Mouse (Mus musculus): ENCODE results near the gene Fbf1. TPM values are rescaled to one million over a fixed set of nuclear protein-coding genes. Genes with fewer than 3 reads are reported as not detected.

The Fbf1 gene
- total RNA-seq (2021): 10 to 100 TPM; 74.6 to 96.0 TPM

- peak; percentile 84 to 88 for DNase-seq (ENCODE audit: extremely low spot score in 1 of 2, low spot score in 1 of 2)
Observed at GRCm38 (mm10) chr11:116167884-116168439, at the start of gene Fbf1. Gene Fbf1, minus strand, starts transcription at chr11:116168166.

GRCm38 (mm10) chr11:116216549-116216948 lies 48.6 kb upstream of the Fbf1 start:
- no peak for DNase-seq (ENCODE audit: extremely low spot score in 1 of 2, low spot score in 1 of 2)

GRCm38 (mm10) chr11:116215991-116216390 lies 48.0 kb upstream of the Fbf1 start:
- no peak for DNase-seq (ENCODE audit: extremely low spot score in 1 of 2, low spot score in 1 of 2)

- DNase-seq (ENCODE audit: extremely low spot score in 1 of 2, low spot score in 1 of 2): no peak
Observed at GRCm38 (mm10) chr11:116215181-116215580, 47.2 kb upstream of the Fbf1 start.

GRCm38 (mm10) chr11:116213877-116214510 lies 46.0 kb upstream of the Fbf1 start:
- no peak for DNase-seq (ENCODE audit: extremely low spot score in 1 of 2, low spot score in 1 of 2)

- no peak for DNase-seq (ENCODE audit: extremely low spot score in 1 of 2, low spot score in 1 of 2)
Observed at GRCm38 (mm10) chr11:116212847-116213246, 44.9 kb upstream of the Fbf1 start.

- DNase-seq (ENCODE audit: extremely low spot score in 1 of 2, low spot score in 1 of 2): no peak
Observed at GRCm38 (mm10) chr11:116210696-116211095, 42.7 kb upstream of the Fbf1 start.

GRCm38 (mm10) chr11:116209257-116209656 lies 41.3 kb upstream of the Fbf1 start:
- no peak for DNase-seq (ENCODE audit: extremely low spot score in 1 of 2, low spot score in 1 of 2)

GRCm38 (mm10) chr11:116208660-116209059 lies 40.7 kb upstream of the Fbf1 start:
- no peak for DNase-seq (ENCODE audit: extremely low spot score in 1 of 2, low spot score in 1 of 2)

- DNase-seq (ENCODE audit: extremely low spot score in 1 of 2, low spot score in 1 of 2): no peak
Observed at GRCm38 (mm10) chr11:116206678-116207077, 38.7 kb upstream of the Fbf1 start.

GRCm38 (mm10) chr11:116203150-116203549 lies 35.2 kb upstream of the Fbf1 start:
- no peak for DNase-seq (ENCODE audit: extremely low spot score in 1 of 2, low spot score in 1 of 2)

- DNase-seq (ENCODE audit: extremely low spot score in 1 of 2, low spot score in 1 of 2): no peak
Observed at GRCm38 (mm10) chr11:116201151-116201550, 33.2 kb upstream of the Fbf1 start.

- DNase-seq (ENCODE audit: extremely low spot score in 1 of 2, low spot score in 1 of 2): peak; percentile 94 to 95
Observed at GRCm38 (mm10) chr11:116198639-116199531, 30.9 kb upstream of the Fbf1 start, which contains the start of the genes Ten1 and Acox1. Gene Ten1, plus strand, starts transcription at chr11:116198855. Gene Acox1, minus strand, starts transcription at chr11:116199045.

GRCm38 (mm10) chr11:116198132-116198531 lies 30.2 kb upstream of the Fbf1 start:
- DNase-seq (ENCODE audit: extremely low spot score in 1 of 2, low spot score in 1 of 2): no peak

GRCm38 (mm10) chr11:116197584-116197906 lies 29.6 kb upstream of the Fbf1 start:
- DNase-seq (ENCODE audit: extremely low spot score in 1 of 2, low spot score in 1 of 2): no peak

GRCm38 (mm10) chr11:116196866-116197583 lies 29.1 kb upstream of the Fbf1 start:
- no peak for DNase-seq (ENCODE audit: extremely low spot score in 1 of 2, low spot score in 1 of 2)

- DNase-seq (ENCODE audit: extremely low spot score in 1 of 2, low spot score in 1 of 2): no peak
Observed at GRCm38 (mm10) chr11:116196336-116196735, 28.4 kb upstream of the Fbf1 start.

- DNase-seq (ENCODE audit: extremely low spot score in 1 of 2, low spot score in 1 of 2): no peak
Observed at GRCm38 (mm10) chr11:116195252-116195651, 27.3 kb upstream of the Fbf1 start.

- DNase-seq (ENCODE audit: extremely low spot score in 1 of 2, low spot score in 1 of 2): no peak
Observed at GRCm38 (mm10) chr11:116194619-116195018, 26.7 kb upstream of the Fbf1 start.

- DNase-seq (ENCODE audit: extremely low spot score in 1 of 2, low spot score in 1 of 2): no peak
Observed at GRCm38 (mm10) chr11:116187226-116187930, 19.4 kb upstream of the Fbf1 start.
